Mouse (Mus musculus): ENCODE data around the gene Rps6ka5. TPM values are rescaled to one million over a fixed set of nuclear protein-coding genes. Genes with fewer than 3 reads are reported as not detected.

The Rps6ka5 gene
- 4.7 and 6.1 TPM in 2 replicates for polyA plus RNA-seq (2014; fragmentation: Nextera tagmentation; extraction: Ambion mirVana)

DNA sequence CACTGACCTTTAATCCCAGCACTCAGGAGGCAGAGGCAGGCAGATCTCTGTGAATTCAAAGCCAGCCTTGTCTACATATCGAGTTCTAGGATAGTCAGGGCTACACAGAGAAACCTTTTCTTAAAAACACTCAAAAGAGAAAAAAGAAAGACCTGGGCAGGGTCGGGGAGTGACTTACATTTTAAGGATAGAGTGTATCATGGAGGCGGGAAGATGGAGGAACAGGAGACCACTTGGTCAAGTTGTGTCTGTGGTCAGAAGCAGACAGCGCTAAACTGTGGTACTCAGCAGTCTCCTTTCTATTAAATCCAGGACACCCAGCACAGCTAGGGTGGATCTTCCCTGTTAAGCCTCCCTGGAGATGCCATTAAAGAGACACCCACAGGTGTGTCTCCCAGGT is at the start of gene Rps6ka5:
TSS of gene Rps6ka5 (minus strand) at position 333 of the 400 bp plus-strand sequence.
- no peak for ATAC-seq (replicated peaks; ENCODE audit: insufficient number of reproducible peaks, low FRiP score, low TSS enrichment)
- Histone ChIP-seq H3K27me3 (ENCODE audit: control insufficient read depth, insufficient read depth, low read length) (no peaks in the 10 kb centered on the region), H3K27ac (ENCODE audit: low read depth, low read length) (no peak within 1 kb of the TSS), H3K36me3 (ENCODE audit: control insufficient read depth, insufficient read depth, low read length) (no peaks in the 10 kb centered on the region), H3K4me3 (ENCODE audit: low read depth, low read length) (no peak within 1 kb of the TSS), H3K9me3 (replicated peaks; ENCODE audit: control insufficient read depth, low read length) (no peaks in the 10 kb centered on the region), H3K4me1 (ENCODE audit: control insufficient read depth, insufficient read depth, low read length) (peaks cover 5% of the 10 kb centered on the region; the same call in 1 of the 2 replicates), H3K4me2 (peak within 1 kb of the TSS; percentile 81), H3K9ac (ENCODE audit: low read depth, low read length) (no peak within 1 kb of the TSS)
- 83% methylated on average over 4 of the region's 4 CpGs for WGBS (ENCODE audit: insufficient replicate concordance)

DNA sequence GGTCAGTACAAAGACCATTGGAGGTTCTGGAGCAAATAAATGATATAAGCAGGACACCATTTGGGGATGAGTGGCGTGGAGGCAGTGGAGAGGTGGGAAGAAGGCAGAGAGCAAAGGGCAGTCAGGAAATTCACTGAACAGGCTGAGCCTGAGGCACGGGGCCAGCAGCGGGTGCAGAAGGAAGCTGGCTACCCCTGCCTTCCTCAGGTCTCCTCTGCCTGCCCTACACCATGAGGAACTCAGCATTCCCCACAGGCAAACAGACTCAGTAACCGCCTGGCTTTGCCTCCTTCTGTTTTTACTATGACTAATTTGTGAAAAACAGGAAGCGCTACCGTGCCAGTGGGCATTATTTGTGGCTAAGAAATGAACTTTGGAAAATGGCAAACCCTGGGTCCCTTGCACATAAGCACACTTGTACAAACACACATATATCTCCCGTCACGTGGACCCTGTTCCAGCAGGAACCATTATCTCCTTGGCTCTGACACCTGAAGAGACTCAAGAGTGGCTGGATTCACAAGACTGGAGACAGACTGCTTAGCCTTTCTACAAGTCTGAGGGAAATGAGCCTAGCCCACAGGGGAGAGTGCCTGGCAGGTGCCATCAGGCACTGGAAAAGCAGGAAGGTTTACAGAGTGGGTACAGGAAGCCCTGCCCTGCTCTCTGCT is 49.3 kb upstream of the Rps6ka5 start:
- Histone ChIP-seq H3K9ac (ENCODE audit: low read depth, low read length) (no peak overlapping the region), H3K36me3 (ENCODE audit: control insufficient read depth, insufficient read depth, low read length) (no peaks in the 10 kb centered on the region), H3K27ac (ENCODE audit: low read depth, low read length) (no peak overlapping the region), H3K4me1 (ENCODE audit: control insufficient read depth, insufficient read depth, low read length) (no peaks in the 10 kb centered on the region), H3K9me3 (replicated peaks; ENCODE audit: control insufficient read depth, low read length) (no peaks in the 10 kb centered on the region), H3K4me3 (ENCODE audit: low read depth, low read length) (no peak overlapping the region), H3K4me2 (no peak overlapping the region), H3K27me3 (ENCODE audit: control insufficient read depth, insufficient read depth, low read length) (no peaks in the 10 kb centered on the region)
- no peak for ATAC-seq (replicated peaks; ENCODE audit: insufficient number of reproducible peaks, low FRiP score, low TSS enrichment)
- 67% methylated on average over 8 of the region's 8 CpGs for WGBS (ENCODE audit: insufficient replicate concordance)

DNA sequence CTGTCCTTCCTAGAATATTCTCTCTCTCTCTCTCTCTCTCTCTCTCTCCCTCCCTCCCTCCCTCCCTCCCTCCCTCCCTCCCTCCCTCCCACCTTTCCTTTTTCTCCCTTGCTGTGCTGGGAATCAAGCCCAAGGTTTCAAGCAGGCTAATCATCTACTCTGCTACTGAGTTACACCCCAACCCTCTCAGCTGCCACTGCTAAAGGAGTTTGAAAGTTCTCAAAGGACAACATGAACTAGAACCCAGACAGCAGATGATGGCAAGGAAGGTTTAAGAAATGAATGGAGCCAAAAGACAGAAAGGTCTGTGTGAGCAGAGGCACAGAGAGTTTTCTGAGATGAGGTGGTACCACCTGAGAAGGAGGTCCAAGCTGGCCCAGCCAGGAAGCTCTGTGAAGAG is 48.5 kb upstream of the Rps6ka5 start:
- no peak for ATAC-seq (replicated peaks; ENCODE audit: insufficient number of reproducible peaks, low FRiP score, low TSS enrichment)
- no peaks in the 10 kb centered on the region for H3K36me3 ChIP-seq (ENCODE audit: control insufficient read depth, insufficient read depth, low read length)

DNA sequence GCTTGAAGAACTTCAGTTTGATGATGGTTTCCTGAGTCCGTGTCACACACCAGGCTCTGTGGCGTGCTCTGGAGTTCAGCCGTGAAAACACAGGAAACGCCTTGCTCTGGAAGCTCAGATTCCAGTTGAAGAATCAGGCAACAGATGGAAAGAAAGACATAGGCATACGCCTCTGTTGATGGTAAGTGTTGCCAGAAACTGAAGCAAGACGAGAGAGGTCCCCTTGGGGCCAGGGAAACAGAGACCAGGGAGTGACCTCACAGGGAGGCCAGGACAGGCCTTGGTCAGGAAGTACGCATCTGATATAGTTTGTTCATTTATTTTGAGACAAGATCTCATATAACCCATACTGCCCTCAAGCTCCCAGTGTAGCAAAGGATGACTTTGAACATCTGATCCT is 48.0 kb upstream of the Rps6ka5 start:
- Histone ChIP-seq H3K36me3 (ENCODE audit: control insufficient read depth, insufficient read depth, low read length) (no peaks in the 10 kb centered on the region), H3K27me3 (ENCODE audit: control insufficient read depth, insufficient read depth, low read length) (no peaks in the 10 kb centered on the region), H3K4me2 (no peak overlapping the region), H3K9me3 (replicated peaks; ENCODE audit: control insufficient read depth, low read length) (no peaks in the 10 kb centered on the region), H3K9ac (ENCODE audit: low read depth, low read length) (no peak overlapping the region), H3K27ac (ENCODE audit: low read depth, low read length) (no peak overlapping the region), H3K4me1 (ENCODE audit: control insufficient read depth, insufficient read depth, low read length) (no peaks in the 10 kb centered on the region), H3K4me3 (ENCODE audit: low read depth, low read length) (no peak overlapping the region)
- 63% methylated on average over 7 of the region's 7 CpGs for WGBS (ENCODE audit: insufficient replicate concordance)
- ATAC-seq (replicated peaks; ENCODE audit: insufficient number of reproducible peaks, low FRiP score, low TSS enrichment): no peak

More for the DNA sequence above, 48.5 kb upstream of the Rps6ka5 start:
- Histone ChIP-seq H3K4me3 (ENCODE audit: low read depth, low read length) (no peak overlapping the region), H3K27ac (ENCODE audit: low read depth, low read length) (no peak overlapping the region), H3K9me3 (replicated peaks; ENCODE audit: control insufficient read depth, low read length) (no peaks in the 10 kb centered on the region), H3K9ac (ENCODE audit: low read depth, low read length) (no peak overlapping the region), H3K4me2 (no peak overlapping the region), H3K27me3 (ENCODE audit: control insufficient read depth, insufficient read depth, low read length) (no peaks in the 10 kb centered on the region), H3K4me1 (ENCODE audit: control insufficient read depth, insufficient read depth, low read length) (no peaks in the 10 kb centered on the region)

DNA sequence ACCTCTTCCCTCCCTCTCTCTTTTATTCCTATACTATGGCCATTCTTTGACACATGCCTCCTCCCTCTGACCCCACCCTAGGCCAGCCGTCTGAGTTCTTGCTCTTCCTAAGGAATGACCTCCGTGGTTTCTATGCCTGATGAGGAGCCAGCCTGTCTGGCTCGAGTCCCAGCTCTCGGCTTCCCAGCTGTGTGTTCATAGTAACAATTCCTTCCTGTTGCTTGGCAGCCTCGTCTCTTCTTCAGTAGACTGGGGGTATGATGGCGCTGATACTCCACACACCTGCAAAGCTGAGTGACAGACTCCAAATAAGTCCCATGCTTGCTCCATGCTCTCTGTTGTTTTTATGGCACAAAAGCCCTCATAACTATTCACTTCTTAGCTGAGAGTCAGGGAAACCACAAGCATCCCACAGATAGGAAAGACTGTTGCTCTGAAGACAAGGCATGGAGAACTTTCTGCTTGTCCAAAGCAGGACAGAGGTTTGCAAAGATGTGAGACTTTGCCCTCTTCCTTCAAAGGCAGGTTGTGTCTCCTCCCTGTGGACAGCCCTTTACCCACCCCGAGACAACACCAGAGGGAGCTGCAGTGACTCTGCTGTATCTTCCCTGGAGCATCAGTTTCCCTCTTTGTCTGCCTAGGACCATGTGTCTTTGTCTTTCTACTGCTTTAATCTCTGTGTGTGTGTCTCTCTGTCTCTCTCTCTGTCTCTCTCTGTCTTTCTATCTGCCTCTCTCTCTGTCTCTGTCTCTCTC is 45.6 kb upstream of the Rps6ka5 start:
- no peak for ATAC-seq (replicated peaks; ENCODE audit: insufficient number of reproducible peaks, low FRiP score, low TSS enrichment)
- no peaks in the 10 kb centered on the region for H3K36me3 ChIP-seq (ENCODE audit: control insufficient read depth, insufficient read depth, low read length)
- WGBS (ENCODE audit: insufficient replicate concordance): 41% methylated on average over 7 of the region's 7 CpGs
- H3K9ac ChIP-seq (ENCODE audit: low read depth, low read length): no peak overlapping the region
- H3K9me3 ChIP-seq (replicated peaks; ENCODE audit: control insufficient read depth, low read length): no peaks in the 10 kb centered on the region
- H3K27me3 ChIP-seq (ENCODE audit: control insufficient read depth, insufficient read depth, low read length): no peaks in the 10 kb centered on the region
- H3K4me1 ChIP-seq (ENCODE audit: control insufficient read depth, insufficient read depth, low read length): no peaks in the 10 kb centered on the region
- no peak overlapping the region for H3K4me3 ChIP-seq (ENCODE audit: low read depth, low read length)
- no peak overlapping the region for H3K4me2 ChIP-seq
- no peak overlapping the region for H3K27ac ChIP-seq (ENCODE audit: low read depth, low read length)

DNA sequence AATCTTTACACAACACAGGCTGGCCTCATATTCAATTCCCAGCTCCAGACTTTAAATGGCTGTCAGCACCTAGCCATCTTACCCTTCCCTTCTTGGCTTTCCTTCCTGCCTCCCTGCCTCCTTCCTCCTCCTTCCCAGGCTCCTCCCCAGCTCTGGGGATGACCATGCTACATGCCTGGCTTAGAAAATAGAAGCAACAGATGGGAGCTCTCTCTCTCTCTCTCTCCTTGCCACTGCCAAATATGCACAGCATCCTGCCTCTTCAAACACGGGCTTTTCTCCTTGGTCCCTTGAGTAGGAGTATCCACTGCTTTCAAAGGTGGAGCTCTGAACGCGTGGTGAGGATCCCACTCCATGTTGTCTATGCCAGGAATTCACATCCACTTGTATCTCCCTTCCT is 44.0 kb upstream of the Rps6ka5 start:
- no peak for ATAC-seq (replicated peaks; ENCODE audit: insufficient number of reproducible peaks, low FRiP score, low TSS enrichment)
- no peaks in the 10 kb centered on the region for H3K27me3 ChIP-seq (ENCODE audit: control insufficient read depth, insufficient read depth, low read length)
- no peak overlapping the region for H3K4me3 ChIP-seq (ENCODE audit: low read depth, low read length)
- H3K4me2 ChIP-seq: no peak overlapping the region
- H3K36me3 ChIP-seq (ENCODE audit: control insufficient read depth, insufficient read depth, low read length): no peaks in the 10 kb centered on the region
- H3K27ac ChIP-seq (ENCODE audit: low read depth, low read length): no peak overlapping the region
- no peaks in the 10 kb centered on the region for H3K9me3 ChIP-seq (replicated peaks; ENCODE audit: control insufficient read depth, low read length)
- H3K4me1 ChIP-seq (ENCODE audit: control insufficient read depth, insufficient read depth, low read length): no peaks in the 10 kb centered on the region
- WGBS (ENCODE audit: insufficient replicate concordance): 68% methylated on average over 3 of the region's 3 CpGs
- H3K9ac ChIP-seq (ENCODE audit: low read depth, low read length): no peak overlapping the region

DNA sequence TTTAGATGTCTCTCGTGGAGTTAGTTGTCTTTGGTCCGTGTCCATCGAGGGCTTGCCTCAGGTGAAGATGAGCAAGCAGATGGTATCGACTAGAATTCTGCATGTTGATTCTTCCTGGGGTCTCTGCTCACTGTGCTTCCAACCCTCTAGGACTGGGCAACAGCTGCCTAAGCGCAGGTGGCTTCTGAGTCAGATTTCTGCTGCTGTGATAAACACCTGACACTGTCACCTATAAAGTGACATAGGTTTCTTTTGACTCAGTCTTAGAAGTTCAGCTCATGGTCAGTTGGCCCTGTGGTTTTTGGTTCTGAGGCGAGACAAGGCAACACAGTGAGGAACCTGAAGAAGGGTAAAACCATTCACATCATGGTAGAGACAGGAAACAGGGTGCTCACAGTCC is 43.1 kb upstream of the Rps6ka5 start:
- Histone ChIP-seq H3K9ac (ENCODE audit: low read depth, low read length) (no peak overlapping the region), H3K4me3 (ENCODE audit: low read depth, low read length) (no peak overlapping the region), H3K4me1 (ENCODE audit: control insufficient read depth, insufficient read depth, low read length) (no peaks in the 10 kb centered on the region), H3K27me3 (ENCODE audit: control insufficient read depth, insufficient read depth, low read length) (no peaks in the 10 kb centered on the region), H3K9me3 (replicated peaks; ENCODE audit: control insufficient read depth, low read length) (no peaks in the 10 kb centered on the region), H3K4me2 (no peak overlapping the region), H3K36me3 (ENCODE audit: control insufficient read depth, insufficient read depth, low read length) (no peaks in the 10 kb centered on the region), H3K27ac (ENCODE audit: low read depth, low read length) (no peak overlapping the region)
- WGBS (ENCODE audit: insufficient replicate concordance): 81% methylated on average over 6 of the region's 6 CpGs
- ATAC-seq (replicated peaks; ENCODE audit: insufficient number of reproducible peaks, low FRiP score, low TSS enrichment): no peak

DNA sequence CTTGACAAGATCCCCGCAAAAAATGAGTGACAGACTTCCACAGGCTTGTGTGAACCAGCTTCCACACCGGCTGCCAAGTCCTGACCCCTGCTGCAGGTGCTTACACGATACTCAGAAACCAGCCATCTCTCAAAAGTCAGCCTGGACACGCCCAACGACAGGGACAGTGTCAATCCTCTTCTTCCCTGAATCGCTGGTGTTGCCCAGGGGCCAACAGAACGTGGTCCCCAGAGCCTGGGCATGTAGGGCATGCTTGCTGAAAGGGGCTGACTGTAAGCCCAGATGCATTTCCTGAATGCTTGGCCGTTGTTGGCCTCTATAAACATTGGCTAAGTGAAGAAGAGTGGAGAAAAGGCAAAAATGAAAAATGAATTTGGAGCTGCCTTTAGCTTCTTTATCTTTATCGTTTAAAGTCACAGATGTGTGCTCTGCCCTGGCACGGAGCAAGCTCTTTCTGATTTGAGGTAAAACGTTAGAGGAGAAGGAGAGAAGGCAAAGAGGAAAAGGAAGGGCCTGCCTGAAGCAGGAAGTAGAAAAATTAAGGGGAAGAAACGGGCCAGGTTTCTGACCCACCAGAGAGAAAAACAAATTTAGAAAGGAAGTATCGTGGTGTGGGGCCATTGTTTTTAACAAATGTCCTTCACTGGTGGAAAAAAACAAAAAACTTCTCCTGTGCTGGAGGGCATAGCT is 37.7 kb upstream of the Rps6ka5 start:
- Histone ChIP-seq H3K9ac (ENCODE audit: low read depth, low read length) (no peak overlapping the region), H3K4me1 (ENCODE audit: control insufficient read depth, insufficient read depth, low read length) (no peaks in the 10 kb centered on the region), H3K27me3 (ENCODE audit: control insufficient read depth, insufficient read depth, low read length) (no peaks in the 10 kb centered on the region), H3K4me2 (no peak overlapping the region), H3K9me3 (replicated peaks; ENCODE audit: control insufficient read depth, low read length) (no peaks in the 10 kb centered on the region), H3K4me3 (ENCODE audit: low read depth, low read length) (no peak overlapping the region), H3K27ac (ENCODE audit: low read depth, low read length) (no peak overlapping the region), H3K36me3 (ENCODE audit: control insufficient read depth, insufficient read depth, low read length) (no peaks in the 10 kb centered on the region)
- 57% methylated on average over 13 of the region's 13 CpGs for WGBS (ENCODE audit: insufficient replicate concordance)
- no peak for ATAC-seq (replicated peaks; ENCODE audit: insufficient number of reproducible peaks, low FRiP score, low TSS enrichment)

All from heart, embryonic 11.5 days (tissue).